Mouse (Mus musculus) hindbrain, embryonic 11.5 days (tissue): ENCODE measurements at regions not wholly inside any gene's neighbourhood (a gene's known extent, or its start where the extent isn't known, plus 50 kb on each side); places are given as distances from the start of the nearest gene placed in this dataset.

ENCODE experiments used
- ATAC-seq: fragments of 200-750 bp; cut with Nextera tagmentation; 2 replicates; pipeline ENCODE4 v1.8.0; 2017; ENCODE audit warnings: mild to moderate bottlenecking, moderate TSS enrichment, moderate library complexity; ENCODE audit not compliant: low FRiP score
- DNase-seq: peaks from one replicate; pipeline ENCODE4 v3.0.0-alpha.2; 2015; ENCODE audit warnings: low spot score
- H3K27ac ChIP-seq: fragments of 300-500 bp; sonication (generic); 2 replicates; pipeline ENCODE4 v1.5.1; 2014; ENCODE audit warnings: mild to moderate bottlenecking, low read depth, low read length
- H3K27me3 ChIP-seq: fragments of 300-500 bp; sonication (generic); 2 replicates; pipeline ENCODE4 v1.6.1; 2014; ENCODE audit warnings: mild to moderate bottlenecking, low read length, moderate library complexity, mixed read lengths; ENCODE audit not compliant: control insufficient read depth, insufficient read depth
- H3K36me3 ChIP-seq: fragments of 300-500 bp; sonication (generic); 2 replicates; pipeline ENCODE4 v1.6.1; 2014; ENCODE audit warnings: mild to moderate bottlenecking, low read length, moderate library complexity, mixed read lengths; ENCODE audit not compliant: control insufficient read depth, insufficient read depth
- H3K4me1 ChIP-seq: fragments of 300-500 bp; sonication (generic); replicated peaks from 2 replicates; pipeline ENCODE4 v1.6.1; 2014; ENCODE audit warnings: low read length, mixed read lengths; ENCODE audit not compliant: control insufficient read depth, insufficient read depth
- H3K4me2 ChIP-seq: fragments of 300-500 bp; sonication (generic); replicated peaks from 2 replicates; pipeline ENCODE4 v1.6.1; 2014; ENCODE audit warnings: mild to moderate bottlenecking, low read depth, low read length
- H3K4me3 ChIP-seq: fragments of 300-500 bp; sonication (generic); 2 replicates; pipeline ENCODE4 v1.5.1; 2014; ENCODE audit warnings: low read depth, low read length
- H3K9ac ChIP-seq: fragments of 300-500 bp; sonication (generic); 2 replicates; pipeline ENCODE4 v1.6.1; 2014; ENCODE audit warnings: low read depth, low read length
- H3K9me3 ChIP-seq: fragments of 300-500 bp; sonication (generic); 2 replicates; pipeline ENCODE4 v1.6.1; 2016; ENCODE audit warnings: low read length; ENCODE audit not compliant: control insufficient read depth
- WGBS: fragments of 180-500 bp; shearing (Covaris S2); extraction: QIAGEN DNeasy Blood & Tissue Kit; methylation state at CpG from one replicate; pipeline ENCODE4 v1.1.7; 2014; 5-methylcytosine and 5-hydroxymethylcytosine counted together

DNA sequence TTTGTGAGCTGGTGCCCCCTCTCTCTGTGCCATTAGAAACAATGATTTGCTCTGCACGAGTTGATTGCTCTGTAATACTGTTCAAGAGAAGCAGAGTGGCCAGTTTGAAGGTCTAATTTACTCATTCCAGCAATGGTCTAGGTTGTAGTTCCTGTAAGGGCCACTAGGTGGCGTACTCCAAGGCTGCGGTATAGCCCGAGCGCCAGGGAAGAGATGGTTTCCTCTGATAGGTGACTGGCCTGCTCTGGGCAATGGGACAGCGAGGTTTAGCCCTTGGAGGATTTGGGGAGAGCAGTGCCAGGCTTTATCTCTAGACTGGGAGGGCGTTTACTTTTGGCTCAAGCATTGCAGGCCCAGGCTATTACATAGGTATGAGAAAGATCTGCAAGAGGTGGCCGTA is 76.8 kb upstream of the Mki67 start:
- Histone ChIP-seq H3K4me2 (no peak overlapping the region), H3K4me3 (no peak overlapping the region), H3K36me3 (no peaks in the 10 kb centered on the region), H3K27me3 (no peaks in the 10 kb centered on the region), H3K9ac (no peak overlapping the region), H3K4me1 (no peaks in the 10 kb centered on the region), H3K27ac (no peak overlapping the region), H3K9me3 (no peaks in the 10 kb centered on the region)
- peak; percentile 77 for DNase-seq
- ATAC-seq, result no peak; the same call in 1 of the 2 replicates
- 36% methylated on average over 8 of the region's 8 CpGs for WGBS

DNA sequence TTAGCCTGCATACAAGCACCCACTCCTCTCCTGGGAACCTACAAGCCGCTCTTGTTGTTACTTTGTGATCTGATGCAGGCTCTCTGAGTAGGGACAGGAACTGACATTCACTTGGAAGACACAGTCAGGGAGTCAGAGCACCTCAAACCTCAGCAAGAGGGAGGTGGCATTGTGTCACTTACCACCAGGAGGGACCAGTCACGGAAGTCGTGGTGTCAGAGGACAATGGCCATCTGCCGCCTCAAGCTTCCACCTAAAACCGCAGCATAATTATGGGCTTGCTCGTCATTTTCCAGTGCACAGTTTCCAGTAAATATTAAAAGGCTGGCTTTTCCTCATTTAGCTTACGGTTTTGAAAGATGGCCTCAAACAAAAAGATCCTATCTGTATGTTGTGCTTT is 78.1 kb upstream of the Mki67 start:
- Histone ChIP-seq H3K9me3 (no peaks in the 10 kb centered on the region), H3K4me1 (no peaks in the 10 kb centered on the region), H3K9ac (no peak overlapping the region), H3K36me3 (no peaks in the 10 kb centered on the region), H3K4me2 (no peak overlapping the region), H3K27me3 (no peaks in the 10 kb centered on the region), H3K27ac (no peak overlapping the region), H3K4me3 (no peak overlapping the region)
- DNase-seq (peak; percentile 27), ATAC-seq (no peak)
- 35% methylated on average over 7 of the region's 7 CpGs for WGBS

DNA sequence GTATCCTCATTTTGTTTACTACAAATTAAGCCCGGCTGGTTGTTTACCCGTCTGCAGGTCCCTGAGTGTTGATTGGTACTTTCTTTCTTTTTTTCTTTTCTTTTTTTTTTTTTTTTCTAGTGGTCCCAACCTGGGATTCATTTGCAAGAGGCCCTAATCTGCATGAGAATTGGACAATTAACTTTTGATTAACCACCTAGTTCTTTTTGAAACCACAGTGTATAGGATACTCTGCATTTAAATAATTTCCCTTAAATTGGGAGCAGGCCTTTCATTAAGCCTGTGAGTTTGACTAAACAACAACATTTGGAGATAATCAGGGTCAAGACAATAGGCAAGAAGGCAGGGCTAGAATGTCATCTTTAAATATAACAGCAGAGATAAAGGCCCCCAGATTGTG is 78.5 kb upstream of the Mki67 start:
- no peaks in the 10 kb centered on the region for H3K36me3 ChIP-seq
- H3K27ac ChIP-seq, result no peak overlapping the region
- DNase-seq (no peak), ATAC-seq (no peak)
- no peak overlapping the region for H3K9ac ChIP-seq
- no peaks in the 10 kb centered on the region for H3K27me3 ChIP-seq
- H3K4me2 ChIP-seq, result no peak overlapping the region
- no peaks in the 10 kb centered on the region for H3K9me3 ChIP-seq
- H3K4me1 ChIP-seq, result no peaks in the 10 kb centered on the region
- H3K4me3 ChIP-seq, result no peak overlapping the region
- WGBS, result 34% methylated on average over 2 of the region's 2 CpGs

DNA sequence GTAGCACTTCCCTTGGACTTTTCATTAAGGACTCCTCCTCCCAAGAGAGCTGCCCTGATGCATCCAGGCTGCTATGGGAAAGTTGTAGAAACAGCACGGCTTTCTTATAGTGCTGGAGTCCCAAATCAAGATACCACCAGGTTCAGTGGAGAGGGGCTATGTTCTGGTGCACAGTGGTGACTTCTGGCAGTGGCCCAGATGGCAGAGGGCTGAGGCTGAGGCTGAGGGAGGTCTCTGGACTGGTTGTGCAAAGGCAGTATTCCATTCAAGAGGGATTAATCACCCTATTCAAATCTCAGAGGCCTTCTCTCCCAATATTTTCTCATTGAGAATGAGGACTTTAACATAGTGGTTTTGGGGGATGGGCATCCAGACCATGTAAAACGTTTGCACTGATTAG is 82.3 kb upstream of the Mki67 start:
- Histone ChIP-seq H3K27me3 (no peaks in the 10 kb centered on the region), H3K9ac (no peak overlapping the region), H3K9me3 (no peaks in the 10 kb centered on the region), H3K4me3 (no peak overlapping the region), H3K4me1 (no peaks in the 10 kb centered on the region), H3K36me3 (no peaks in the 10 kb centered on the region), H3K27ac (no peak overlapping the region), H3K4me2 (no peak overlapping the region)
- ATAC-seq (no peak), DNase-seq (no peak)
- 68% methylated on average over 2 of the region's 2 CpGs for WGBS

DNA sequence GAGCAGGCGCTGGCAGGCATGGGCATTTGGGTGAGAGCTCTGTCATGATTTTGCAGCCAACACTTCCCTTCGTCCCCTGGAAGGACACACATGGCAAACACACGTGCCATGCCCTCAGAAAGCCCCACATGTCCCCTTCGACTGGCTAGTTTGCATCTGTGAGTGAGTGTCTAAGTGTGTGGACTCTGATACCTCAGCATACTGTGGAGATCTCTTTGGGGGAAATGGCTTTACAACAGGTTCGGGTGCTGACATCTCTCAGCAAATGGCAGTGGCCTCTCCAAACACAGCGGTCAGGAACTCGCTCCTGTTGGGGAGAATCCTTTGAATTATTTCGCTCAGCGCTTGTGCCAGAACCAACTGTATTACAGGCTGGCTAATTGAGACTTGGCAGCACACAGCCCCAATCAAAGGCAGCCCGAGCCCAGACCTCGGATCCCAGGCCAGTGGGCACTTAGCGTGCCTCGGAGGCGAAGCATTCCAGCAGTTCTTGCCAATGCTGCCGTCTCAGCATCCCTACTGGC is 86.5 kb upstream of the Mki67 start:
- no peak overlapping the region for H3K27ac ChIP-seq
- ATAC-seq (no peak), DNase-seq (no peak)
- H3K9ac ChIP-seq, result no peak overlapping the region
- no peak overlapping the region for H3K4me2 ChIP-seq
- no peaks in the 10 kb centered on the region for H3K27me3 ChIP-seq
- no peaks in the 10 kb centered on the region for H3K36me3 ChIP-seq
- 91% methylated on average over 15 of the region's 15 CpGs for WGBS
- H3K4me1 ChIP-seq, result no peaks in the 10 kb centered on the region
- H3K9me3 ChIP-seq, result no peaks in the 10 kb centered on the region
- no peak overlapping the region for H3K4me3 ChIP-seq

DNA sequence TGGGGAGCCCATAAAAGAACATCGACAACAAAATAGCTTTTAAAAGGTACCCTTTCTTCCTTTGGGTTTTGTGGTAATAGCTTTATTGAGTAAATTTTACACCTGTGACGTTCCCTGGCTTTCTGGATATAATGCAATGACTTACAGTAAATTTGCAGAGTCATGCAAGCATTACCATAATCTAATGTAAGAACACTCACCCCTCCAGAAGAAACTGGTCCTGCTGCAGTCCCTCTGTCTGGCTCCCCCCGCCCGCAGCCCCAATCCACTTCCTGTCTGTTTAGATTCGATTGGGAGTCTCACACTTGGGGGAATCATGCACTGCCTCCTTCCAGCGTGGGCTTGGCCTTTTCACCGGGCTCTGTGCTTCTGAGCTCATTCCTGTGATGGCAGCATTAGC is 88.6 kb upstream of the Mki67 start:
- DNase-seq (no peak), ATAC-seq (no peak)
- no peak overlapping the region for H3K27ac ChIP-seq
- H3K36me3 ChIP-seq, result no peaks in the 10 kb centered on the region
- H3K27me3 ChIP-seq, result no peaks in the 10 kb centered on the region
- no peaks in the 10 kb centered on the region for H3K9me3 ChIP-seq
- no peak overlapping the region for H3K9ac ChIP-seq
- H3K4me2 ChIP-seq, result no peak overlapping the region
- no peak overlapping the region for H3K4me3 ChIP-seq
- no peaks in the 10 kb centered on the region for H3K4me1 ChIP-seq
- WGBS, result 65% methylated on average over 7 of the region's 7 CpGs

DNA sequence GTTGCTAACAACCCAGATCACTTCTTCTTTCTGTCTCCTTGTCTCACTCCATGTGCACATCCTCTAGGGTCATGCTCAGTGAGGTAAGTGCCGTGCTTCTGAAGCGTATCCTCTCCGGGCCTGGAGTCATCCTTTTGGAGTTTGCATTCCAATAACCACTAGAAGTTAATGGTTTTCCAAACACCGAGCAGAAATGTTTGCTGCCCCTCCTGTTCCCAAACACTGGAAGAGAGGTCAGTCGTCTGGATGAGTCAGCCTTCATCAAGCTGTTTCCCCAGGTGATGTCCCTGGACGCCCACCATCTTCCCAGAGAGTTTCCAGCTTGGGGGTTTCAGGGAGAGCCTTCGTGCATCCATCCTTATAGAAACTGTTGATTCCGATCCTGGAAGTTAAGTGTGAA is 90.0 kb upstream of the Mki67 start:
- no peak for ATAC-seq
- H3K9me3 ChIP-seq, result no peaks in the 10 kb centered on the region
- H3K36me3 ChIP-seq, result no peaks in the 10 kb centered on the region
- WGBS, result 85% methylated on average over 8 of the region's 8 CpGs
- DNase-seq, result no peak
- no peaks in the 10 kb centered on the region for H3K4me1 ChIP-seq
- H3K4me2 ChIP-seq, result no peak overlapping the region
- H3K9ac ChIP-seq, result no peak overlapping the region
- no peak overlapping the region for H3K4me3 ChIP-seq
- H3K27me3 ChIP-seq, result no peaks in the 10 kb centered on the region
- no peak overlapping the region for H3K27ac ChIP-seq

DNA sequence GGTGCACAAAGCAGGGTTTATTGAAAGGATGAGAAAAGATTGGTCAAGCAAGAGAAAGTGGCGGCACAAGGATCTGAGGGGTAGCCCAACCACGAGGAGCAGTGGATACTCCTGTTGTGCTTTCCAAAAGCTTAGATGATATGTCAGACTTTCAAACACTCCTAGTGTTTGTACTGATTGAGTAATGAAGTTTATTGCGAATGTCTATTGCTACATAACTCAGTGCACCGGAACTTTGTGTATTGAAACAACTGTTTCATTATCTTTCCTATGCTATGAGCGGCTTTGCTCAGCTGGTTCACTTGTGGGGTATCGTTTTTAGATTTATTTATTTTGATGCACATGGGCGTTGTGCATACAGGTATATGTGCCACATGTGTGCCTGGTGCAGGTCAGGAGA is 90.5 kb upstream of the Mki67 start:
- Histone ChIP-seq H3K27me3 (no peaks in the 10 kb centered on the region), H3K4me1 (no peaks in the 10 kb centered on the region), H3K4me2 (no peak overlapping the region), H3K36me3 (no peaks in the 10 kb centered on the region), H3K9me3 (no peaks in the 10 kb centered on the region), H3K9ac (no peak overlapping the region), H3K27ac (no peak overlapping the region), H3K4me3 (no peak overlapping the region)
- 94% methylated on average over 7 of the region's 7 CpGs for WGBS
- ATAC-seq, result no peak
- DNase-seq, result no peak

DNA sequence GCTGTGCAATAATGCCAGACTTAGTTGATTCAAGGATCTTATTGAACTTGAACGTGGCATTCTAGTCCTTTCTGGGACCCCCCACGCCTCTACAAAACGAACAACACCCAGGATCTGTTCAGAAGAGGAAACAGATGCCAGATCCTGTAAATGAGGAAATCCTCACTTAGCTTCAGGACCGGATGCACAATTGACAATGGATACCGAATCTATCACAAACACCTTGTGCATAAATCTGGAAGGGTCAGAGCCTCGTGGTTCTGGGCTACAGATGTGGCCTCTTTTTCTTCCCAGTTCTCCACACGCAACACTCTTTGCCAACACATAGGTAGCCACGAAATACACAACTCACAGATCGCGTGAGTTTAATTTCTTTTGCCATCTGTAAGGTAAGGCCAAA is 93.0 kb upstream of the Mki67 start:
- 88% methylated on average over 10 of the region's 10 CpGs for WGBS
- H3K9me3 ChIP-seq, result no peaks in the 10 kb centered on the region
- no peak overlapping the region for H3K4me3 ChIP-seq

More for the DNA sequence above, 93.0 kb upstream of the Mki67 start:
- Histone ChIP-seq H3K36me3 (no peaks in the 10 kb centered on the region), H3K4me2 (no peak overlapping the region), H3K9ac (no peak overlapping the region), H3K27ac (no peak overlapping the region), H3K4me1 (no peaks in the 10 kb centered on the region), H3K27me3 (no peaks in the 10 kb centered on the region)
- ATAC-seq, result no peak
- DNase-seq, result no peak
